Mouse (Mus musculus): ENCODE data around the gene Syt12. TPM values are rescaled to one million over a fixed set of nuclear protein-coding genes. Genes with fewer than 3 reads are reported as not detected.

The Syt12 gene
- total and polyA plus RNA-seq, 3 experiments, result not detected

- no peak for DNase-seq (ENCODE audit: low read depth, low spot score)
- no peak overlapping the region for H3K27ac ChIP-seq (ENCODE audit: control insufficient read depth, low read depth, low read length)
- no peak overlapping the region for H3K4me3 ChIP-seq (ENCODE audit: control insufficient read depth in 1 of 2, insufficient read depth in 1 of 2, low read depth in 2 of 2, low read length in 2 of 2)
- H3K79me2 ChIP-seq (ENCODE audit: control insufficient read depth, insufficient read depth, low read length, poor library complexity), result no peaks in the 10 kb centered on the region
- H3K36me3 ChIP-seq (ENCODE audit: control insufficient read depth in 1 of 2, insufficient read depth in 2 of 2, low read length in 2 of 2), result no peaks in the 10 kb centered on the region
- no peaks in the 10 kb centered on the region; a peak in 1 of 4 replicates for H3K27me3 ChIP-seq (ENCODE audit: control insufficient read depth in 1 of 2, insufficient read depth in 2 of 2, low read length in 2 of 2)
- H3K9me3 ChIP-seq (replicated peaks; ENCODE audit: insufficient read depth, low read length), result no peaks in the 10 kb centered on the region
- H3K9ac ChIP-seq (ENCODE audit: control insufficient read depth, low read depth, low read length, poor library complexity, severe bottlenecking), result no peak overlapping the region
- no peaks in the 10 kb centered on the region for H3K4me1 ChIP-seq (ENCODE audit: control insufficient read depth in 1 of 2, insufficient read depth in 2 of 2, low read length in 2 of 2)
- TF ChIP-seq GABPA (IDR thresholded peaks at IDR 0.05; ENCODE audit: low read depth, low read length) (no peak), ZKSCAN1 (IDR thresholded peaks at IDR 0.05; ENCODE audit: low read depth, low read length) (0 out of 2 replicates have a peak, but pooled peaks have one; percentile 32), EP300 (IDR thresholded peaks at IDR 0.05; ENCODE audit: low read depth in 1 of 2, low read length in 2 of 2) (no peak), POLR2AphosphoS2 (IDR thresholded peaks at IDR 0.05; ENCODE audit: low read length) (no peak)
Measured at GRCm38 (mm10) chr19:4515746-4516145, 38.5 kb upstream of the Syt12 start.

- TF ChIP-seq ZNF384 (IDR thresholded peaks at IDR 0.05; ENCODE audit: low read depth, low read length), result no peak
- no peak for TF ChIP-seq USF1 (IDR thresholded peaks at IDR 0.05; ENCODE audit: low read depth, low read length)
- H3K9ac ChIP-seq (ENCODE audit: control insufficient read depth, low read depth, low read length, poor library complexity, severe bottlenecking), result no peak overlapping the region
Measured at GRCm38 (mm10) chr19:4513236-4513858, 36.1 kb upstream of the Syt12 start.

GRCm38 (mm10) chr19:4511116-4511841 lies 34.0 kb upstream of the Syt12 start:
- no peaks in the 10 kb centered on the region for H3K9me3 ChIP-seq (replicated peaks; ENCODE audit: insufficient read depth, low read length)
- H3K4me1 ChIP-seq (ENCODE audit: control insufficient read depth in 1 of 2, insufficient read depth in 2 of 2, low read length in 2 of 2), result peaks cover 0 to 3% of the 10 kb centered on the region in 2 experiments; a peak in 2 of 4 replicates
- H3K79me2 ChIP-seq (ENCODE audit: control insufficient read depth, insufficient read depth, low read length, poor library complexity), result no peaks in the 10 kb centered on the region
- H3K27me3 ChIP-seq (ENCODE audit: control insufficient read depth in 1 of 2, insufficient read depth in 2 of 2, low read length in 2 of 2), result no peaks in the 10 kb centered on the region; a peak in 1 of 4 replicates
- no peak for DNase-seq (ENCODE audit: low read depth, low spot score)
- H3K27ac ChIP-seq (ENCODE audit: control insufficient read depth, low read depth, low read length), result no peak overlapping the region
- 0 out of 4 replicates have a peak, but pooled peaks cover 0 to 2% of the 10 kb centered on the region in 2 experiments for H3K36me3 ChIP-seq (ENCODE audit: control insufficient read depth in 1 of 2, insufficient read depth in 2 of 2, low read length in 2 of 2)
- H3K9ac ChIP-seq (ENCODE audit: control insufficient read depth, low read depth, low read length, poor library complexity, severe bottlenecking), result no peak overlapping the region
- no peak for TF ChIP-seq TBP (IDR thresholded peaks at IDR 0.05; ENCODE audit: low read depth, low read length)
- TF ChIP-seq ZC3H11A (IDR thresholded peaks at IDR 0.05; ENCODE audit: low read depth, low read length), result no peak
- no peak for TF ChIP-seq USF1 (IDR thresholded peaks at IDR 0.05; ENCODE audit: low read depth, low read length)
- no peak for TF ChIP-seq MAZ (IDR thresholded peaks at IDR 0.05; ENCODE audit: low read depth, low read length)
- TF ChIP-seq CHD1 (IDR thresholded peaks at IDR 0.05; ENCODE audit: low read depth, low read length), result no peak
- no peak for TF ChIP-seq CHD2 (IDR thresholded peaks at IDR 0.05; ENCODE audit: low read length)
- TF ChIP-seq RAD21 (IDR thresholded peaks at IDR 0.05; ENCODE audit: low read depth, low read length), result no peak
- no peak for TF ChIP-seq ZNF384 (IDR thresholded peaks at IDR 0.05; ENCODE audit: low read depth, low read length)
- no peak for TF ChIP-seq E2F4 (IDR thresholded peaks at IDR 0.05; ENCODE audit: borderline replicate concordance, low read depth, low read length)
- TF ChIP-seq CTCF (IDR thresholded peaks at IDR 0.05 in 2 of 3, conservative IDR thresholded peaks at IDR 0.05 in 1 of 3; ENCODE audit: control insufficient read depth in 1 of 3, insufficient read depth in 1 of 3, low read depth in 2 of 3, low read length in 3 of 3, poor library complexity in 1 of 3, severe bottlenecking in 1 of 3), result no peak
- TF ChIP-seq MYC (IDR thresholded peaks at IDR 0.05; ENCODE audit: low read depth, low read length), result no peak
- no peak for TF ChIP-seq POLR2AphosphoS5 (IDR thresholded peaks at IDR 0.05; ENCODE audit: borderline replicate concordance, low read depth, low read length)
- no peak for TF ChIP-seq MYB (IDR thresholded peaks at IDR 0.05; ENCODE audit: low read depth, low read length)
- no peak for TF ChIP-seq BHLHE40 (IDR thresholded peaks at IDR 0.05; ENCODE audit: borderline replicate concordance, low read depth, low read length)
- no peak for TF ChIP-seq TCF12 (IDR thresholded peaks at IDR 0.05; ENCODE audit: low read depth, low read length)
- TF ChIP-seq TAL1 (IDR thresholded peaks at IDR 0.05; ENCODE audit: low read length), result no peak
- H3K4me3 ChIP-seq (ENCODE audit: control insufficient read depth in 1 of 2, insufficient read depth in 1 of 2, low read depth in 2 of 2, low read length in 2 of 2), result peak overlapping the region; percentile 60 to 75

More at GRCm38 (mm10) chr19:4513236-4513858, 36.1 kb upstream of the Syt12 start:
- no peaks in the 10 kb centered on the region for H3K36me3 ChIP-seq (ENCODE audit: control insufficient read depth in 1 of 2, insufficient read depth in 2 of 2, low read length in 2 of 2)
- no peak for DNase-seq (ENCODE audit: low read depth, low spot score)
- H3K27me3 ChIP-seq (ENCODE audit: control insufficient read depth in 1 of 2, insufficient read depth in 2 of 2, low read length in 2 of 2), result no peaks in the 10 kb centered on the region; a peak in 1 of 4 replicates
- H3K79me2 ChIP-seq (ENCODE audit: control insufficient read depth, insufficient read depth, low read length, poor library complexity), result no peaks in the 10 kb centered on the region
- peaks cover 0 to 3% of the 10 kb centered on the region in 2 experiments; a peak in 2 of 4 replicates for H3K4me1 ChIP-seq (ENCODE audit: control insufficient read depth in 1 of 2, insufficient read depth in 2 of 2, low read length in 2 of 2)
- H3K27ac ChIP-seq (ENCODE audit: control insufficient read depth, low read depth, low read length), result no peak overlapping the region
- no peaks in the 10 kb centered on the region for H3K9me3 ChIP-seq (replicated peaks; ENCODE audit: insufficient read depth, low read length)
- H3K4me3 ChIP-seq (ENCODE audit: control insufficient read depth in 1 of 2, insufficient read depth in 1 of 2, low read depth in 2 of 2, low read length in 2 of 2), result no peak overlapping the region
